In genomic region chr14:26533267-26533666, GRCm38 (mm10) we compare ENCODE assay signal across 8 mouse cellular contexts. TPM values are rescaled to one million over a fixed set of nuclear protein-coding genes. Genes with fewer than 3 reads are reported as not detected.
DNase-seq lines count a peak whose midpoint lies in the region; ATAC-seq and TF ChIP-seq lines count a peak whose summit lies in the region.

No protein-coding gene starts in this region.

- WGBS in kidney, embryonic 15.5 days, result 16% methylated on average over 19 of the region's 19 CpGs
- 19% methylated on average over 19 of the region's 19 CpGs for WGBS in forebrain, embryonic 16.5 days
- WGBS in small intestine, adult 2 months, result 9% methylated on average over 19 of the region's 19 CpGs

- H3K9ac ChIP-seq in kidney, embryonic 15.5 days, result peak overlapping the region; percentile 94
- peak overlapping the region; percentile 84 for H3K9ac ChIP-seq in forebrain, embryonic 16.5 days (replicated peaks; ENCODE audit: low read depth, low read length)

- H3K4me2 ChIP-seq in kidney, embryonic 15.5 days, result peak overlapping the region; percentile 87
- peak overlapping the region; percentile 62 for H3K4me2 ChIP-seq in forebrain, embryonic 16.5 days (ENCODE audit: low read length)

- no peak for TF ChIP-seq POLR2A in brain, embryonic 14.5 days (IDR thresholded peaks at IDR 0.05; ENCODE audit: borderline replicate concordance, extremely low read depth, insufficient read depth, insufficient read length, poor library complexity, severe bottlenecking)
- TF ChIP-seq POLR2A in small intestine, adult 2 months (IDR thresholded peaks at IDR 0.05; ENCODE audit: low read depth, low read length), result no peak

- no peak overlapping the region for H3K27ac ChIP-seq in kidney, embryonic 15.5 days
- no peak overlapping the region for H3K27ac ChIP-seq in forebrain, embryonic 16.5 days (ENCODE audit: low read length)
- 0 out of 2 replicates have a peak overlapping the region, but pooled peaks have one; percentile 7 for H3K27ac ChIP-seq in small intestine, adult 2 months (ENCODE audit: insufficient read depth, low read depth, low read length)

- no peaks in the 10 kb centered on the region for H3K27me3 ChIP-seq in kidney, embryonic 15.5 days
- no peaks in the 10 kb centered on the region for H3K27me3 ChIP-seq in forebrain, embryonic 16.5 days (replicated peaks; ENCODE audit: control insufficient read depth, insufficient read depth, low read length)
- no peaks in the 10 kb centered on the region for H3K27me3 ChIP-seq in small intestine, adult 2 months (ENCODE audit: control insufficient read depth, insufficient read depth, low read length)

- no peaks in the 10 kb centered on the region for H3K9me3 ChIP-seq in kidney, embryonic 15.5 days (replicated peaks)
- no peaks in the 10 kb centered on the region for H3K9me3 ChIP-seq in forebrain, embryonic 16.5 days (ENCODE audit: control insufficient read depth, low read length)

- no peak for TF ChIP-seq CTCF in brain, embryonic 14.5 days (IDR thresholded peaks at IDR 0.05; ENCODE audit: borderline replicate concordance, extremely low read depth, insufficient read depth, insufficient read length)
- no peak for TF ChIP-seq CTCF in small intestine, adult 2 months (IDR thresholded peaks at IDR 0.05; ENCODE audit: extremely low read depth, insufficient read length, insufficient replicate concordance, low read depth, low read length)

- no peak for DNase-seq in kidney, postnatal 14 days
- DNase-seq in brain, embryonic 14.5 days (ENCODE audit: low read depth), result peak; percentile 19
- peak; percentile 49 for DNase-seq in liver
- no peak for DNase-seq in yolk sac, embryonic 10.5 days (ENCODE audit: low spot score)
- DNase-seq in left cerebral cortex, adult 11 months (ENCODE audit: low spot score), result no peak

- no peak for ATAC-seq in kidney, embryonic 15.5 days (replicated peaks; ENCODE audit: low FRiP score)
- ATAC-seq in forebrain, embryonic 16.5 days, result no peak

- H3K36me3 ChIP-seq in kidney, embryonic 15.5 days, result 0 out of 2 replicates have a peak, but pooled peaks cover 11% of the 10 kb centered on the region
- H3K36me3 ChIP-seq in forebrain, embryonic 16.5 days (ENCODE audit: control insufficient read depth, insufficient read depth), result no peaks in the 10 kb centered on the region
- peaks cover 4% of the 10 kb centered on the region; the same call in 1 of the 2 replicates for H3K36me3 ChIP-seq in small intestine, adult 2 months (ENCODE audit: control insufficient read depth, insufficient read depth, low read length)

- H3K4me3 ChIP-seq in kidney, embryonic 15.5 days (replicated peaks), result peak overlapping the region; percentile 97
- peak overlapping the region; percentile 89 for H3K4me3 ChIP-seq in forebrain, embryonic 16.5 days (replicated peaks; ENCODE audit: low read length)
- H3K4me3 ChIP-seq in small intestine, adult 2 months (ENCODE audit: low read depth, low read length), result peak overlapping the region; percentile 93

- peaks cover 43% of the 10 kb centered on the region for H3K4me1 ChIP-seq in kidney, embryonic 15.5 days
- H3K4me1 ChIP-seq in forebrain, embryonic 16.5 days (replicated peaks; ENCODE audit: control insufficient read depth, insufficient read depth, low read length), result peaks cover 30% of the 10 kb centered on the region
- H3K4me1 ChIP-seq in small intestine, adult 2 months (ENCODE audit: control insufficient read depth, insufficient read depth, insufficient read length, low read length), result peaks cover 3% of the 10 kb centered on the region; the same call in 1 of the 2 replicates

RNA-seq across cellular contexts. Expression of gene Slmap, which starts 1.5 kb away (rescaled TPM):
- 19.5 and 19.6 TPM in 2 replicates for polyA plus RNA-seq in kidney, embryonic 15.5 days (2015; fragmentation: Nextera tagmentation; extraction: Ambion mirVana)
- 20.5 and 24.5 TPM in 2 replicates for polyA plus RNA-seq in brain, embryonic 14.5 days (2012; rRNA removed)
- polyA plus RNA-seq in forebrain, embryonic 16.5 days (2015; fragmentation: Nextera tagmentation; extraction: Ambion mirVana), result 13.3 and 14.3 TPM in 2 replicates
- polyA plus RNA-seq in small intestine, adult 2 months (2012; rRNA removed), result 14.5 and 25.1 TPM in 2 replicates

RNA-seq across cellular contexts. Expression of gene Dennd6a, which starts 40.4 kb away (rescaled TPM):
- polyA plus RNA-seq in kidney, embryonic 15.5 days (2015; fragmentation: Nextera tagmentation; extraction: Ambion mirVana), result 31.7 and 34.2 TPM in 2 replicates
- 17.6 and 18.6 TPM in 2 replicates for polyA plus RNA-seq in brain, embryonic 14.5 days (2012; rRNA removed)
- 21.1 and 23.6 TPM in 2 replicates for polyA plus RNA-seq in forebrain, embryonic 16.5 days (2015; fragmentation: Nextera tagmentation; extraction: Ambion mirVana)
- polyA plus RNA-seq in small intestine, adult 2 months (2012; rRNA removed), result 4.8 and 8.6 TPM in 2 replicates

Comparison
In these comparisons a context has a peak if more than half of its experiments do, and no peak if none do; other contexts are left out.
1. DNase-seq: peak in brain, embryonic 14.5 days (single experiment) and liver (single experiment); none in kidney, postnatal 14 days (single experiment), yolk sac, embryonic 10.5 days (single experiment) and left cerebral cortex, adult 11 months (single experiment).
2. Peak in every context shown above with its lines, with median percentiles within 50 percentile points of each other: H3K4me3 ChIP-seq.